Mouse (Mus musculus) hindbrain, embryonic 11.5 days (tissue): ENCODE results near the gene 1700037C18Rik. TPM values are rescaled to one million over a fixed set of nuclear protein-coding genes. Genes with fewer than 3 reads are reported as not detected.
"Not testable (repeated sequence)": the region's sequence is repeated elsewhere in the genome, so short reads cannot be mapped to it uniquely, and the experiment has no call there.

ENCODE experiments used
- ATAC-seq: fragments of 200-750 bp; cut with Nextera tagmentation; 2 replicates; pipeline ENCODE4 v1.8.0; 2017; ENCODE audit warnings: mild to moderate bottlenecking, moderate TSS enrichment, moderate library complexity; ENCODE audit not compliant: low FRiP score
- DNase-seq: peaks from one replicate; pipeline ENCODE4 v3.0.0-alpha.2; 2015; ENCODE audit warnings: low spot score
- H3K27ac ChIP-seq: fragments of 300-500 bp; sonication (generic); 2 replicates; pipeline ENCODE4 v1.5.1; 2014; ENCODE audit warnings: mild to moderate bottlenecking, low read depth, low read length
- H3K27me3 ChIP-seq: fragments of 300-500 bp; sonication (generic); 2 replicates; pipeline ENCODE4 v1.6.1; 2014; ENCODE audit warnings: mild to moderate bottlenecking, low read length, moderate library complexity, mixed read lengths; ENCODE audit not compliant: control insufficient read depth, insufficient read depth
- H3K36me3 ChIP-seq: fragments of 300-500 bp; sonication (generic); 2 replicates; pipeline ENCODE4 v1.6.1; 2014; ENCODE audit warnings: mild to moderate bottlenecking, low read length, moderate library complexity, mixed read lengths; ENCODE audit not compliant: control insufficient read depth, insufficient read depth
- H3K4me1 ChIP-seq: fragments of 300-500 bp; sonication (generic); replicated peaks from 2 replicates; pipeline ENCODE4 v1.6.1; 2014; ENCODE audit warnings: low read length, mixed read lengths; ENCODE audit not compliant: control insufficient read depth, insufficient read depth
- H3K4me2 ChIP-seq: fragments of 300-500 bp; sonication (generic); replicated peaks from 2 replicates; pipeline ENCODE4 v1.6.1; 2014; ENCODE audit warnings: mild to moderate bottlenecking, low read depth, low read length
- H3K4me3 ChIP-seq: fragments of 300-500 bp; sonication (generic); 2 replicates; pipeline ENCODE4 v1.5.1; 2014; ENCODE audit warnings: low read depth, low read length
- H3K9ac ChIP-seq: fragments of 300-500 bp; sonication (generic); 2 replicates; pipeline ENCODE4 v1.6.1; 2014; ENCODE audit warnings: low read depth, low read length
- H3K9me3 ChIP-seq: fragments of 300-500 bp; sonication (generic); 2 replicates; pipeline ENCODE4 v1.6.1; 2016; ENCODE audit warnings: low read length; ENCODE audit not compliant: control insufficient read depth
- WGBS: fragments of 180-500 bp; shearing (Covaris S2); extraction: QIAGEN DNeasy Blood & Tissue Kit; methylation state at CpG from one replicate; pipeline ENCODE4 v1.1.7; 2014; 5-methylcytosine and 5-hydroxymethylcytosine counted together
- polyA plus RNA-seq: library from polyadenylated mRNA; unstranded; fragments of >200 nt; fragmentation: Nextera tagmentation; extraction: Ambion mirVana; gene quantifications from 2 replicates; pipeline ENCODE4 v1.2.1, GENCODE M21; 2014

The 1700037C18Rik gene
- polyA plus RNA-seq, 1 experiment from 2014 or later: 4.9 TPM

DNA sequence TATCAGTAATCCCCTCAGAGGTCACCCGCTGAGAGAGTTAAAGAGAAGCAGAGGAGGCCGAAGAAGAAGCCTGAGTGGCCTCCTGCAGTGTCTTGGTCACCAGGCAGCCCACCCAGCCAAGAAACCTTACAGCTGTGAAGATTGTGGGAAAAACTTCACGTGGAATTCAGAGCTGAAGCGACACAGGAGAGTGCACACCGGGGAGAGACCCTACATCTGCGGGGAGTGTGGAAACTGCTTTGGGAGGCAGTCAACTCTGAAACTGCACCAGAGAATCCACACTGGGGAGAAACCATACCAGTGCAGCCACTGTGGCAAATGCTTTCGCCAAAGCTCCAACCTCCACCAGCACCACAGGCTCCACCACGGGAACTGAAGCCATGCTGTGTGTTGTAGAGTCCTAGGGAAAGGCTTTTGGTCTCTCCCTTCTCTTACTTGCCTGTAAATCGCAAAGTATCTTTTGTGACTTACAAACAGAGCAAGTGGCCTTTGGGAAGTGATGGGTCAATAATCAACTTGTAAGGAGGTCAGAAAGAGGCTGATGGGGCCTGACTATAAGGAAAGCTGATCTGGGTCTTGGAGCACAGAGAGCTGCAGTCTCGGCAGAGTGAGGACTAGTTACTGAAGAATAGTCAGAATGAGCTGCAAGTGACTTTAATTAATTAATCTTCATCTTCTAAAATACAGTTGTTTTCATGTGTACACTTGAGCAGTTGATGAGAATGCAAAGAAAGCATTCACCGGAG lies 53.9 kb downstream of the 1700037C18Rik start:
- ATAC-seq: no peak
- H3K27ac ChIP-seq: no peak overlapping the region
- no peaks in the 10 kb centered on the region for H3K9me3 ChIP-seq
- H3K9ac ChIP-seq: no peak overlapping the region
- no peaks in the 10 kb centered on the region for H3K4me1 ChIP-seq
- no peak overlapping the region for H3K4me3 ChIP-seq
- no peaks in the 10 kb centered on the region for H3K27me3 ChIP-seq
- H3K36me3 ChIP-seq: no peaks in the 10 kb centered on the region
- no peak overlapping the region for H3K4me2 ChIP-seq
- no peak for DNase-seq
- WGBS: 49% methylated on average over 11 of the region's 11 CpGs

GRCm38 (mm10) chr16:3852586-3852985 lies 55.9 kb downstream of the 1700037C18Rik start:
- Histone ChIP-seq H3K27ac (no peak overlapping the region), H3K9me3 (no peaks in the 10 kb centered on the region), H3K9ac (no peak overlapping the region), H3K36me3 (no peaks in the 10 kb centered on the region), H3K4me3 (no peak overlapping the region), H3K4me1 (no peaks in the 10 kb centered on the region), H3K27me3 (no peaks in the 10 kb centered on the region), H3K4me2 (no peak overlapping the region)
- DNase-seq: no peak
- 24% methylated on average over 12 of the region's 12 CpGs for WGBS
- ATAC-seq: no peak

DNA sequence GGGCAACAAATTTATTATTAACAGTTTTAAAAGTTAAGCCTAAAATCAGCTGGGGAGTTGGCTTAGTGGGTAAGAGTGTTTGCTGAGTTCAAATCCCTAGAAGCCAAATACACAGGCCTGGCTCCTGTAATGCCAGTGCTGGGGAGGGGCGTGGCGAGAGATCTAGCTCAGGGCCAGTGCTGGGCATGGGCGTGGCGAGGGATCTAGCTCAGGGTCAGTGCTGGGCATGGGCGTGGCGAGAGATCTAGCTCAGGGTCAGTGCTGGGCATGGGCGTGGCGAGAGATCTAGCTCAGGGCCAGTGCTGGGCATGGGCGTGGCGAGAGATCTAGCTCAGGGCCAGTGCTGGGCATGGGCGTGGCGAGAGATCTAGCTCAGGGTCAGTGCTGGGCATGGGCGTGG lies 57.2 kb downstream of the 1700037C18Rik start:
- H3K4me1 ChIP-seq, H3K27ac ChIP-seq, H3K9ac ChIP-seq, H3K4me2 ChIP-seq, ATAC-seq, H3K4me3 ChIP-seq, DNase-seq, H3K9me3 ChIP-seq, H3K36me3 ChIP-seq, H3K27me3 ChIP-seq: not testable (repeated sequence)
- 90% methylated on average over 11 of the region's 13 CpGs for WGBS

- H3K27me3 ChIP-seq: no peaks in the 10 kb centered on the region
- H3K4me2 ChIP-seq: no peak overlapping the region
- DNase-seq: no peak
- no peak overlapping the region for H3K4me3 ChIP-seq
- H3K27ac ChIP-seq: no peak overlapping the region
- H3K9me3 ChIP-seq: no peaks in the 10 kb centered on the region
- H3K9ac ChIP-seq: no peak overlapping the region
- 72% methylated on average over 3 of the region's 3 CpGs for WGBS
- ATAC-seq: no peak
- no peaks in the 10 kb centered on the region for H3K4me1 ChIP-seq
- H3K36me3 ChIP-seq: no peaks in the 10 kb centered on the region
Measured at GRCm38 (mm10) chr16:3848416-3848815, 60.1 kb downstream of the 1700037C18Rik start.

GRCm38 (mm10) chr16:3847871-3848270 lies 60.6 kb downstream of the 1700037C18Rik start:
- no peak for ATAC-seq
- Histone ChIP-seq H3K4me2 (peak overlapping the region; percentile 50; the same call in 1 of the 2 replicates), H3K9me3 (no peaks in the 10 kb centered on the region), H3K36me3 (no peaks in the 10 kb centered on the region), H3K9ac (peak overlapping the region; percentile 66; the same call in 1 of the 2 replicates), H3K27ac (no peak overlapping the region), H3K27me3 (no peaks in the 10 kb centered on the region), H3K4me3 (peak overlapping the region; percentile 63; the same call in 1 of the 2 replicates), H3K4me1 (0 out of 2 replicates have a peak, but pooled peaks cover under 1% of the 10 kb centered on the region)
- no peak for DNase-seq
- WGBS: 71% methylated on average over 4 of the region's 4 CpGs

- Histone ChIP-seq H3K9me3 (no peaks in the 10 kb centered on the region), H3K36me3 (no peaks in the 10 kb centered on the region), H3K27me3 (no peaks in the 10 kb centered on the region), H3K4me3 (peak within 1 kb of the TSS; percentile 63), H3K4me1 (0 out of 2 replicates have a peak, but pooled peaks cover 2% of the 10 kb centered on the region), H3K27ac (no peak within 1 kb of the TSS), H3K4me2 (peak within 1 kb of the TSS; percentile 50), H3K9ac (peak within 1 kb of the TSS; percentile 66)
- WGBS: 4% methylated on average over 38 of the region's 38 CpGs
- DNase-seq (peak; percentile 95), ATAC-seq (peak; percentile 99)
Measured at GRCm38 (mm10) chr16:3846711-3847518, 61.6 kb downstream of the 1700037C18Rik start, which contains the start of gene Zfp174. TSS of gene Zfp174 (plus strand) at chr16:3847268.

Other genes with a start within 250 kb of the 1700037C18Rik start
- gene Mefv, start 190.6 kb downstream of the 1700037C18Rik start, polyA plus RNA-seq: not detected in 2 replicates
- 28.9 and 30.5 TPM in 2 replicates for gene Zfp263, start 164.6 kb downstream of the 1700037C18Rik start, polyA plus RNA-seq
- gene Olfr15, start 77.8 kb downstream of the 1700037C18Rik start, polyA plus RNA-seq: not detected in 2 replicates
- 0.91 and 1.0 TPM in 2 replicates for gene Zfp174, start 61.4 kb downstream of the 1700037C18Rik start, polyA plus RNA-seq
- 59.6 and 69.6 TPM in 2 replicates for gene Naa60, start 36.3 kb downstream of the 1700037C18Rik start, polyA plus RNA-seq
- 9.2 and 9.5 TPM in 2 replicates for gene Zfp597, start 24.1 kb downstream of the 1700037C18Rik start, polyA plus RNA-seq
- 2.8 and 4.9 TPM in 2 replicates for gene Gm20695, start 24.0 kb downstream of the 1700037C18Rik start, polyA plus RNA-seq
- gene Cluap1, start 112 bp upstream of the 1700037C18Rik start, polyA plus RNA-seq: 25.5 and 27.9 TPM in 2 replicates
- 0.99 and 1.0 TPM in 2 replicates for gene Nlrc3, start 67.9 kb upstream of the 1700037C18Rik start, polyA plus RNA-seq
- gene Slx4, start 95.1 kb upstream of the 1700037C18Rik start, polyA plus RNA-seq: 22.0 and 28.2 TPM in 2 replicates
- 4.9 and 5.3 TPM in 2 replicates for gene Dnase1, start 128.3 kb upstream of the 1700037C18Rik start, polyA plus RNA-seq
- 73.3 and 79.4 TPM in 2 replicates for gene Trap1, start 169.1 kb upstream of the 1700037C18Rik start, polyA plus RNA-seq